In the genomic region with DNA sequence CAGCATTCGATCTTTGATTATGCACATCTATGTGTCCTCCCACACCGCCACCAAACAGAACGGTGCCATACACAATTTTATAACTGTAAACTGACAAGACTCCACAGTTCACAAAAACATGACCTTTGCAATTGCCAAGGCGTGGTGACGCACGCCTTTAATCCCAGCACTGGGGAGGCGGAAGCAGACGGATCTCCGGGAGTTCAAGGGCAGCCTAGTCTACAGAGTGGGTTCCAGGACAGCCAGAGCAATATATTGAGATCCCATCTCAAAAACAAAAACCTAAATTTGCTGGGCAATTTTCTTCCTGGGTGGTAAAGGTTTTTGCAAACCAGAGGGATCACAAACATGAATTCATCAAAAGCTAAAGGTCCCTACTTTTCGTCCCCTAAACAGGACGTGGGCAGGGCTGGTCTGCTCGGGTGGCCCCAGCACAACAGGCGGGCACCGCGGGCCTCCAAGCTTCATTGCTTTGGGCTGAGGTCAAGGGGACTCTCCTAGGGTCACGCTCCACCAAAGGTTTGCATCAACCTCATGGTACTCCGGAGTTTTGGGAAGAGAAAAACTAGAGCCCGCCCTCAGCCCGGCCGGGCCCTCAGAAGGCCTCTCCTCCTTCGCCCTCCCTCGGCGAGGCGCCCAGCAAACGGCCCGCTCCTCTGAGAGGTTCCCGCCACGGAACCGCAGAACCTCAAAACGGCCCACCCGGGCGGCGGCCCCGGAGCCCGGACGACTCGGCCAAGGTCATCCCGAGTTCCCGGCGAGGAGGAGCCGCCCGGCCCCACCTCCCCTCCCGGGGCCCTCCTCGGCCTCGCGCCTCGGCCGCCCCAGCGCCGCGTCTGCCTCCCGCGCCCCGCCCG, we compare ENCODE assay signal across 9 mouse cellular contexts. TPM values are rescaled to one million over a fixed set of nuclear protein-coding genes. Genes with fewer than 3 reads are reported as not detected.
A peak's percentile ranks its signal among the peaks of the same experiment; 100 is the strongest.
DNase-seq lines count a peak whose midpoint lies in the region; ATAC-seq lines count a peak whose summit lies in the region.
"Had no signal": no experiment of that assay in that cellular context is flagged by ENCODE, and none has a peak within 500 bp of the region (broad histone marks: within the 10 kb centered on the region; RNA-seq: fewer than 3 reads in every experiment).

No protein-coding gene starts in this region.

- ATAC-seq in erythroblast, adult 5-6 weeks (replicated peaks; ENCODE audit: low FRiP score, poor library complexity, severe bottlenecking), result peak; percentile 60

- peak; percentile 24 for DNase-seq in embryo, embryonic 10.5 days (ENCODE audit: low spot score)
- no peak for DNase-seq in embryo, embryonic 9.5 days (ENCODE audit: extremely low spot score)
- DNase-seq in adrenal gland, adult 18-20 months (ENCODE audit: low spot score in 2 of 2), result peak; percentile 38 to 49
- peak; percentile 36 to 43 for DNase-seq in heart, postnatal 10 days
- peak; percentile 60 to 87 for DNase-seq in kidney, postnatal 25 days
- DNase-seq in lung, postnatal 14 days, result peak; percentile 7
- peak; percentile 24 for DNase-seq in retina, postnatal 1 day

- intact Hi-C loops in heart, postnatal 10 days (cut with DNase I), result loop anchor here (2.0 to 5.0 kb wide), 2 partner anchors 102 to 124 kb away; a partner anchor contains a TSS

RNA-seq across cellular contexts. Expression of a gene that starts 0.6 kb away (rescaled TPM):
- total RNA-seq in adrenal gland, adult 18-20 months (2021), result 100 to 1,000 TPM in 1 of 2 experiments, 10 to 100 TPM in 1; 97.7 to 107 TPM
- total RNA-seq in erythroblast, adult 5-6 weeks (2015; ENCODE audit: low replicate concordance), result 1.9 and 4.6 TPM in 2 replicates
- 10.1 and 13.5 TPM in 2 replicates for total RNA-seq in erythroblast, adult 5-6 weeks (2017; ENCODE audit: low replicate concordance)
- 10 to 100 TPM; 63.2 to 66.8 TPM for total RNA-seq in heart, postnatal 10 days (2021)

RNA-seq across cellular contexts. Expression of a gene that starts 3.8 kb away (rescaled TPM):
- under 1 TPM in 1 of 2 experiments, not detected in 1; 0.16 TPM for total RNA-seq in adrenal gland, adult 18-20 months (2021)
- total RNA-seq in erythroblast, adult 5-6 weeks (2015; ENCODE audit: low replicate concordance), result not detected in 2 replicates
- total RNA-seq in erythroblast, adult 5-6 weeks (2017; ENCODE audit: low replicate concordance), result not detected in 2 replicates
- total RNA-seq in heart, postnatal 10 days (2021), result not detected
- total RNA-seq: left cerebral cortex, postnatal 25 days had no signal

Comparison
In these comparisons a context has a peak if more than half of its experiments do, and no peak if none do; other contexts are left out.
1. RNA of a gene that starts 0.6 kb away (total RNA-seq): 97.7 to 107 TPM in adrenal gland, adult 18-20 months and 63.2 to 66.8 TPM in heart, postnatal 10 days; 1.9 to 13.5 TPM in erythroblast, adult 5-6 weeks; every median in the first group is over 4 times any median in the second.